Mouse (Mus musculus) ES-Bruce4 (cell line): Measurements from ENCODE around the gene Fgfr4. TPM values are rescaled to one million over a fixed set of nuclear protein-coding genes. Genes with fewer than 3 reads are reported as not detected.

Experiments
- H3K27ac ChIP-seq: 2 replicates; pipeline ENCODE4 v1.5.1; 2012; ENCODE audit warnings: low read length, inconsistent platforms; ENCODE audit not compliant: insufficient read depth
- H3K27me3 ChIP-seq: 2 replicates; pipeline ENCODE4 v1.6.1; 2012; ENCODE audit warnings: mild to moderate bottlenecking, low read length, inconsistent platforms; ENCODE audit not compliant: control insufficient read depth, poor library complexity, insufficient read depth, severe bottlenecking
- H3K36me3 ChIP-seq: 2 replicates; pipeline ENCODE4 v1.6.1; 2012; ENCODE audit warnings: inconsistent platforms, mild to moderate bottlenecking, low read length, moderate library complexity; ENCODE audit not compliant: control insufficient read depth, poor library complexity, insufficient read depth, severe bottlenecking
- H3K4me1 ChIP-seq: one replicate; pipeline ENCODE4 v1.8.1; 2011; ENCODE audit warnings: low read length; ENCODE audit not compliant: control insufficient read depth, insufficient read depth
- H3K4me3 ChIP-seq: 2 replicates; pipeline ENCODE4 v1.5.1; 2011; ENCODE audit warnings: low read depth, mild to moderate bottlenecking, low read length
- H3K9ac ChIP-seq: 2 replicates; pipeline ENCODE4 v1.6.1; 2012; ENCODE audit warnings: low read depth, mild to moderate bottlenecking, inconsistent platforms; ENCODE audit not compliant: poor library complexity, severe bottlenecking
- H3K9me3 ChIP-seq: replicated peaks from 2 replicates; pipeline ENCODE4 v1.6.1; 2012; ENCODE audit warnings: mild to moderate bottlenecking, low read length, inconsistent platforms; ENCODE audit not compliant: control insufficient read depth, poor library complexity, insufficient read depth, severe bottlenecking
- CTCF ChIP-seq: IDR thresholded peaks from one replicate; pipeline ENCODE4 v1.8.1; 2011; ENCODE audit warnings: low read depth, low read length
- EP300 ChIP-seq: IDR thresholded peaks from 2 replicates; pipeline ENCODE4 v1.6.1; 2011; ENCODE audit warnings: low read depth, low read length; ENCODE audit not compliant: insufficient read depth
- POLR2A ChIP-seq: IDR thresholded peaks from one replicate; pipeline ENCODE4 v1.8.1; 2011; ENCODE audit warnings: low read length; ENCODE audit not compliant: insufficient read depth
- polyA plus RNA-seq: library from polyadenylated mRNA; stranded (reverse); fragments of >200 nt; gene quantifications from 2 replicates; pipeline ENCODE4 v1.2.4, GENCODE M21; 2011; ENCODE audit warnings: low read depth; ENCODE audit not compliant: missing spikeins, insufficient read depth, insufficient read length

Fgfr4 gene
- polyA plus RNA-seq, 1 experiment, result 1.0 TPM

- TF ChIP-seq EP300 (no peak), CTCF (no peak), POLR2A (no peak)
- Histone ChIP-seq H3K36me3 (no peaks in the 10 kb centered on the region), H3K4me1 (peaks cover 5% of the 10 kb centered on the region), H3K9ac (no peak overlapping the region), H3K27ac (no peak overlapping the region), H3K4me3 (no peak overlapping the region), H3K9me3 (no peaks in the 10 kb centered on the region), H3K27me3 (no peaks in the 10 kb centered on the region)
These were observed 16.5 kb downstream of the Fgfr4 start for GRCm38 (mm10) chr13:55168958-55169369.

DNA sequence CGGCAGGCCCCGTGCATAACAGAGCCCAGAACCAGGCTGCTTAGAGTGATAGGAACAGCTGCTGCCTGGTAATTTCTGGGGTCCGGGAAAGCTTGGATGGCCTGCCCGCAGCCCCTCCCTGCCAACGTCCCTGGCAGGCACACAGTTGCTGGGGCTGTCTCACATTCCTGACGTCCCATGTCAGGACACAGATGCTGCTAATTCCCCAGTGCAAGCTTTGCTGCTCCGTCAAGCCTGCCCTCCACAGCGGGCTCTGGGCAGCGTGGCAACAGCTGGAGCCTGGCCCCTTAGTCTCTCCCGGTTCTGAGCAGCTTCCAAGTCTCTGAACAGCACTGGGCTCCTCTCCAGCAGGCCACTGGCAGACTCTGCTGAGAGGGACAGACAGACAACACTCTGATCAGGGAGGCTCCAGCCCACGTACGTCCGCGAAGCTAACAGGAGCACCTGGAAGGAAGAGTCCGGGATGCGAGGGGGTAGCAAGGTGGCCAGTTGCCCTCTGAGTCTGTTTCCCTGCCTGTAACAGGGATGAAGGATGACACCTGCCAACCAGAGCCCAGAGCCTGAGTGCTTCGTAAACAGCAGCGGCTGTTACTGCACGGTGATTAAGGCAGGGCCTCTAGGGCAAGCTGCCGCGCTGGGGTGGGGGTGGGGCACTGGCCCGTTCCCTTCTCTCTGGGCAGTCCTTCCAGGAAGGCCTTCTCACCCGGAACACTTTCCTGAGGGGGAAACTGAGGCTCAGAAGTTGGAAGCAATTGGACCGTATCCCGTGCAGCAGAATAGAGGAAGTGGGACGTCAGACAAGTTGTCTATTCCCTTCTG is 19.3 kb downstream of the Fgfr4 start:
- Histone ChIP-seq H3K9me3 (no peaks in the 10 kb centered on the region), H3K4me1 (peaks cover 5% of the 10 kb centered on the region), H3K4me3 (peak overlapping the region; percentile 11; the same call in 1 of the 2 replicates), H3K27ac (no peak overlapping the region), H3K27me3 (no peaks in the 10 kb centered on the region), H3K36me3 (no peaks in the 10 kb centered on the region), H3K9ac (no peak overlapping the region; the same call in 1 of the 2 replicates)
- TF ChIP-seq CTCF (no peak), EP300 (0 out of 2 replicates have a peak, but pooled peaks have one; percentile 7)

GRCm38 (mm10) chr13:55172336-55172770 is 19.9 kb downstream of the Fgfr4 start:
- Histone ChIP-seq H3K4me1 (peaks cover 5% of the 10 kb centered on the region), H3K9me3 (no peaks in the 10 kb centered on the region), H3K4me3 (no peak overlapping the region), H3K27me3 (no peaks in the 10 kb centered on the region), H3K36me3 (no peaks in the 10 kb centered on the region), H3K27ac (no peak overlapping the region), H3K9ac (no peak overlapping the region)
- no peak for TF ChIP-seq POLR2A
- no peak for TF ChIP-seq CTCF
- TF ChIP-seq EP300, result no peak

- Histone ChIP-seq H3K4me3 (no peak overlapping the region), H3K36me3 (no peaks in the 10 kb centered on the region), H3K27ac (no peak overlapping the region), H3K9me3 (no peaks in the 10 kb centered on the region), H3K27me3 (no peaks in the 10 kb centered on the region), H3K4me1 (peaks cover 2% of the 10 kb centered on the region), H3K9ac (no peak overlapping the region)
- no peak for TF ChIP-seq EP300
- no peak for TF ChIP-seq CTCF
- no peak for TF ChIP-seq POLR2A
These were observed 21.9 kb downstream of the Fgfr4 start for GRCm38 (mm10) chr13:55174347-55174746.

DNA sequence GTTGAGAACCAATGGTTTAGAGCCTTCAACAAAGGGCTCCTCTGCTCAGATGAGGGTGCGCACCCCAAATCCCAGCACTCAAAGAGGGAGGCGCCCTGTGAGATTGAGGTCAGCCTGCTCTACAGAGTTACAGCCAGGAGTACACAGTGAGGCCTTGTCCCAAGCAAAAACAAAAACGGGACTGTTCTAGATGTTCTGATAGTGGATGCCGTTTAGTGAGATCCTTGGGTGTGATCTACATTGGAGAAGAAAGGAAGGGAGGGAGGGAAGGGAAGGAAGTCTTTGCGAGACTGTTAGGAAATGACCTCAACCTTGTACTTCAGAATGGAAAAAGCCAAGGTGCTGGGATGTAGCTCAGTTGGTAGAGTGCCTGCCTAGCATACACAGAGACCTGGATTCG is 23.8 kb downstream of the Fgfr4 start:
- TF ChIP-seq POLR2A (no peak), CTCF (no peak), EP300 (no peak)
- Histone ChIP-seq H3K4me1 (peaks cover 2% of the 10 kb centered on the region), H3K27ac (no peak overlapping the region), H3K9ac (no peak overlapping the region), H3K27me3 (no peaks in the 10 kb centered on the region), H3K9me3 (no peaks in the 10 kb centered on the region), H3K36me3 (no peaks in the 10 kb centered on the region), H3K4me3 (no peak overlapping the region)

- H3K4me3 ChIP-seq, result no peak overlapping the region
- TF ChIP-seq POLR2A (no peak), CTCF (peak; percentile 55)
- peaks cover 2% of the 10 kb centered on the region for H3K4me1 ChIP-seq
- peak overlapping the region; percentile 20; the same call in 1 of the 2 replicates for H3K9ac ChIP-seq
- H3K36me3 ChIP-seq, result no peaks in the 10 kb centered on the region
- H3K27ac ChIP-seq, result peak overlapping the region; percentile 29; the same call in 1 of the 2 replicates
- H3K27me3 ChIP-seq, result no peaks in the 10 kb centered on the region
- H3K9me3 ChIP-seq, result no peaks in the 10 kb centered on the region
These were observed 25.6 kb downstream of the Fgfr4 start for GRCm38 (mm10) chr13:55177903-55178496.
